Mouse (Mus musculus) left cerebral cortex, postnatal 14 days (tissue): ENCODE measurements around the gene Unc80. TPM values are rescaled to one million over a fixed set of nuclear protein-coding genes. Genes with fewer than 3 reads are reported as not detected.
A peak's percentile ranks its signal among the peaks of the same experiment; 100 is the strongest.

Experiments used
- DNase-seq, 2 experiments: peaks; one replicate each; pipeline ENCODE4 v3.0.0; 2021 to 2022; ENCODE audit warnings: low spot score in 2 of 2, mixed read lengths in 1 of 2
- intact Hi-C: fragments of 180-260 bp; cut with DNase I; formaldehyde crosslinking; loops from one replicate; pipeline ENCODE4 v1.15.1; 2025
- long read RNA-seq, 2 experiments: library from polyadenylated mRNA; stranded (forward); transcript quantifications; one replicate each; pipeline ENCODE4 v2.0.0; 2021
- total RNA-seq, 2 experiments: library from RNA; stranded (reverse); gene quantifications; 2 replicates each; pipeline ENCODE4 v1.2.3; 2021

Unc80 gene
- total RNA-seq: 100 to 1,000 TPM; 149 TPM
- long read RNA-seq, experiment 1, partial matches to known transcripts: 4 of 11 reads
- long read RNA-seq, experiment 1, other reads (novel, unspliced or antisense): 3 of 11 reads
- long read RNA-seq, experiment 2, partial matches to known transcripts: 4 of 8 reads
- long read RNA-seq, experiment 2, other reads (novel, unspliced or antisense): 3 of 8 reads

GRCm38 (mm10) chr1:66467821-66468703 is at the start of gene Unc80:
Unc80 (plus strand) TSS chr1:66468367.
- intact Hi-C loops: no loop called here
- peak; percentile 61 to 66 for DNase-seq

DNA sequence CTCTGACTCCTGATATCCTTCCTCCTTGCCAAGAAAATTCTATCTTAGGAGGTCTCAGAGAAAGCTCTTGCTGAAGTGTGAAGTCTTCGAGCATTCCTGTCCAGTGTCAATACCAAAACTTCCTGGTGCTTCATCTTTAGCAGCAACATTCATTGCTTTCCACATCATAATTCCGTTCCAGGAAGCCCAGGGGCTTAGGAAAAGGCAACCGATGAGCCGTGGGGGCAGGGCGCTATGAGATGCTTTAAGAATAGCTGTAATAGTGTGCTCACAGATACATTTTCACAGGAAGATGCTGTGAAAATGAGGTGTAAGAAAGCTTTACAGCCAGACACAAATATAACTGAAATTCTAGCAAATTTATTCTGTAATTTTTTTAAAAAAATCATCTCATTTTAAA is 42.1 kb upstream of the Unc80 start:
- intact Hi-C loops: no loop called here
- peak in 1 of 2 experiments; percentile 54 for DNase-seq

DNA sequence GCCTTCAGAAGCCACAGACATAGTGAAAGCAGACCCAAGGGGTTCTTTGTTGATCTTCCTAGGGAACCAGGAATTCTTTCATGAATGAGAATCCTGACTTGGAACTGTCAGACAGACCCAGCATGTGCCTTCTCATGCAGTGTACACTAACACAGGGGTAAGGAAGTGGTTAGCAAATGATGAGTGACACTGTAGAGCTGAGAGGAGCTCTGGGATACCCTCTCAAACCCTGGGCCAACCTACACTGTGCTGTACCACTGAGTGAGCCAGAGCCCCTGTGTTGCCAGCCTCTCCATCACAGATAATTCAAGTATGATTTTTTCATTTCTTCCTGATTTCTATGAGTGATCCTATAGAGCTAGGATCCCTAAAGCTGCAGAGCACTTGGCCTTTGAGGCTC is 37.2 kb upstream of the Unc80 start:
- no peak for DNase-seq
- intact Hi-C loops: loop anchor here (10.0 kb wide), 1 partner anchor 326 kb away; no protein-coding TSS in a partner anchor

DNA sequence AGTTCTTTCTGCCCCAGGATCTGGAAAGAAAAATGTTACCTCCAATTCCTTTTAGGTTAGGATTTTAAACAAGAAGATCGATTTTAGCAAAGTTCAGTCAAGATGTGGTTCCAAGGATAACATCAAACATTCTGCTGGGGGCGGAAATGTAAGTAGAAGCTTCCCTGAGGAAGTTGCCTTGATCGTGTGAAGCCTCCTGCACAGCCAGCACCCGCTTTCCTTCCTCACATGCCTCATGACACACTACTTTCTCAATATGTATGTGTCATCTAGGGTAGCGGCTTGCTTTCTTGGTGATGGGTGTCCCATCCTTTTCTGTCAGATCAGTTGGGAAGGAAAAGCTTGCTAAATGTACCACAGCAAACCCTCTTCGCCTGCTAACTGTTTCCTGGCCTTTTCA is 36.7 kb upstream of the Unc80 start:
- intact Hi-C loops: loop anchor here (10.0 kb wide), 1 partner anchor 327 kb away; no protein-coding TSS in a partner anchor
- DNase-seq: no peak

- intact Hi-C loops: loop anchor here (10.0 kb wide), 1 partner anchor 333 kb away; no protein-coding TSS in a partner anchor
- DNase-seq: no peak
Observed at GRCm38 (mm10) chr1:66438069-66438468, 30.1 kb upstream of the Unc80 start.

DNA sequence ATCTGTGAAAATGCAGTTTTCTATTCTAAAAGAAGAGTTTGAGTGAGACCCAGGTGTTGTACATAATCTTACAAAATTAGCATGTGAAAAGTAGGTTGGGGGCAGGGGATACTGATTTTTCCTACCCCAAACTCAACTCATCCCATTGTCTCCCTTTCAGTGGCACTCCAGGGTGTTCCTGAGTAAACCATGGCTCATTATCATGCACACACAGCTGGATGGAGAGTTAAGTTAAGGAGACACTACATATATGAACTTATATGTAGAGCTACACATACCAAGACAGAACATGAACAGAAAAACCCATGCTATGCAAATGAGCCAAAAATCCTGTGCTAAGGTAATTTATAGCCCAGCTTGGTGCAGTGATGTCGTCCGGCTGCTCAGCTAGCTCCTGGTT is 25.2 kb upstream of the Unc80 start:
- intact Hi-C loops: no loop called here

GRCm38 (mm10) chr1:66449471-66449870 is 18.7 kb upstream of the Unc80 start:
- DNase-seq: no peak
- intact Hi-C loops: no loop called here

More for the DNA sequence above, 25.2 kb upstream of the Unc80 start:
- no peak for DNase-seq

- intact Hi-C loops: no loop called here
Observed at GRCm38 (mm10) chr1:66456580-66456979, 11.6 kb upstream of the Unc80 start.

GRCm38 (mm10) chr1:66457747-66458146 is 10.4 kb upstream of the Unc80 start:
- intact Hi-C loops: no loop called here
- DNase-seq: no peak

More at GRCm38 (mm10) chr1:66456580-66456979, 11.6 kb upstream of the Unc80 start:
- DNase-seq: no peak

GRCm38 (mm10) chr1:66459394-66459793 is 8.8 kb upstream of the Unc80 start:
- intact Hi-C loops: no loop called here

DNA sequence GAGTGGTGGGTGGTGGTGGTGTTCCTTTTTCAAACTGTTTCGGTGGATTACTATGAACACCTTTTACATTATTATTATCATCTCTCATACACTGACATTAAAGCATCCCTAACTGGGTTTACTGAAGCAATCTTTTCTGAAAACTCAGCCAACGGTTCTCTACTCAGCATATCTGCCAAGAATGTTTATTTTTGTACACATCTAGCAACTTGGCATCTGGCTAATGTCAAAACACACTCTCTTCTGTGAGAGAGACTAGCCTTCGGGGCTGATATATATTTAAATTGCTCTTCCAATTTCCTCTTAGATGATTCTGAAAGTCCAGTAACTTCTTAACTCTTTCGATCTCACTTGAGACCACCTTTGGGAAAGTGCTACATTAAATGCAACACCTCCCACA is 7.3 kb upstream of the Unc80 start:
- no peak for DNase-seq
- intact Hi-C loops: no loop called here

More at GRCm38 (mm10) chr1:66459394-66459793, 8.8 kb upstream of the Unc80 start:
- no peak for DNase-seq

DNA sequence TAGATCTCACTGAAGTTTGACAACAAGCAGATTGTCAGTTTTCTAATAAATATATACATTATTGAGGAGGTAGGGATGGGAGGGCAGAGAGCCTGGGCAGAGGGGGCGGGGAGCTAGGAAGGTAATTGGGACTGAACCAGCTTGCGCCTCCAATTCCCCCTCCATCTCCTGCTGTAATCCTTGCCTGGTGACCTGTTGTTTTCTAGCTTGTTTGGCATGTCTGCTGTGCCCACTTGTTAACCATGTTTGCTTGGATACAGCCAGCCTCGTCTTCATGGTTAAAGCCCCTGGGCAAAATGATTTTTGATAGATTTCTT is 495 bp downstream of the Unc80 start:
- no peak for DNase-seq
- intact Hi-C loops: no loop called here

- intact Hi-C loops: no loop called here
- DNase-seq: no peak
Observed at GRCm38 (mm10) chr1:66482751-66483150, 14.6 kb downstream of the Unc80 start.

DNA sequence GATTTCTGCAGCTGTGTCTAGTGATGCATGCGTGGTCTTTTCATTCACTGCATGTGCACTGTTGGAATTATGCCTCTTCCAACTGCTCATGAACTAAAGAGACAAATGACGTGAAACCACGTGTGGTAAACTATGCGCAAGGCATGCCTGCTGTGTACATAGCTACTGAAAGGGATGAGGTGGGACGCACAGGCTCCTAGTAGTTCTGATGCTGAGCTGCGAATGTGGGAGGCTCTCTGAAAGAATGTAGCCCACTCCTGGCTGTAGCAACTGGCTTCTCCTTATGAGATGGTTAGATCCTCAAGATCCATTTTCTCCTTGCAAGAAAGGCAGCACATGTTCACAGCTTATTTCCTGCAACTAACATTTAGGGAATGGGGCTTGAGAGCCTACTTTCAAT is 24.9 kb downstream of the Unc80 start:
- intact Hi-C loops: no loop called here
- no peak for DNase-seq

DNA sequence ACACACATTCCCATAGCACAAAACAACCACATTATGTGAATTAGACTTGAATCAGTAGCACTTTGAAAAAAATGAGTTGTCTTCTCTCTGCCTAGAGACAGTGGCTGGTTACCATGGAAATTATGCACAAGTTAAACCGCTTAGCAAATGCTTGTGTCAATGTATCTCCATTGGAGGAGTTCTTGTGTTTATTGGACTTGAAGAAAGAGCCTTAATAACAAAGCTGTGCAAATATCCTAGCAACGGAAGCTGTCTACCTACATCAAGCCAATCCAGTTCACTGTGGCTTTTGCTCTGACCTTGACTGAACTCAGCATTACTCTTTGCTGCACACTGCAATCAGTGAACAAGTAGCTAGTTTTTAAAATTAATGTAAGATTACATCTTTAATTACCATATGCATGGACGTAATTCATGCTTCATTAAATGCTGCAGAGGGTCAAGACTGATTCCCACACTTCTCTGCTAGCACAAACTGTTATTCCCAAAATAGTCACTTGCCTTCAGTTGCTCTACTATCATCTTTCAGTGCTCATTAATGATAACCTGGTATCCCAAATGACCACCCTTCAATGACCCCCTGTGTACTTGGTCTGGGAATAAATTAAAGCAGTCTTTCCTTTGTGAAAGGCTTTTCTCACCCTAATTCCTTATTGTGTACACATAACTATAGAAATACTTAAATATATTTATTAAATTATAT is 27.3 kb downstream of the Unc80 start:
- intact Hi-C loops: no loop called here
- DNase-seq: peak in 1 of 2 experiments; percentile 33

DNA sequence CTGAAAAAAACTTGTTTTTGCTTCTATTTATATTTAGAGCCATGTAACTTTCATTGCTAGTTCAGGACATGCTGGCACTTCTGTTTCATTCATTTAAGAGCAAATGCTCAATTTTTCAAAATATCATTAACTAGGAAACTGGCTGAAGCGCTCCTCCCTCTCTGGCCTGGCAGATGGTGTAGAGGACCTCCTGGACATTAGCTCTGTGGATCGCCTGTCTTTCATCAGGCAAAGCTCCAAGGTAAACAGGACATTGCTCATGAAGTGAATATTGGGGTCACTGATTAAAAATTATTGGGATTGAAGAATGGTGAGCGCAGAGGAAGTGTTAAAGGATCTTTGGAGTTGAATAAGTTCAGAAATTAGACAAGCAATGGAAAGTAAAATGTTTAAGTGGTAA is 82.6 kb downstream of the Unc80 start:
- no peak for DNase-seq
- intact Hi-C loops: no loop called here

DNA sequence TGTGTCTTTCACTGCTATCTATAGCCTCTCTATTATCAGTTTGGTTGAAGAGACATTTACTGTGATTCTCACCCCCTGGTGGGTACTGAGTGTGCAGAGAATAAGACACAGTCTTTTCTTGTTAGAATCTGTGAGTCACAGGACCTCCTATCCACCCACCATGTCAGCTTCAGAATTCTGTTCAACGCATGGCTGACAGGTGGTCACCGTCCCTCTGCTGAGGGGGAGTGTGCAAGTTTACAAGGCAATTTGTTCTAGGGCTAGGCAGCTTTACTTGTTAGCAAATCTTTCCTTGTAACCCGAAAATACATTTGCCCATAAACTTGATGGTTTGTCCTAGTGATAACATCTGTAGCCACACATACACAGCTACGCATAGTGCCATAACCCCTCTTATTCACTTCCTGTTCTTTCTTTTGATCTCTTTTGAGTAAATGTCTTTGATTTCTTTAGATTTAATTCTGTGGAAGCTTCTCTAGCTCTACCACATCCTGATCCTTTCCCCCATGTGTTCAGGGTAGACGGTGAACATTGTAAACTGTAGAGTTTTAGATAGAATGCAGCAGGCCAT is 84.3 kb downstream of the Unc80 start:
- intact Hi-C loops: no loop called here
- peak; percentile 71 to 79 for DNase-seq

- no peak for DNase-seq
- intact Hi-C loops: no loop called here
Observed at GRCm38 (mm10) chr1:66561636-66562270, 93.6 kb downstream of the Unc80 start.

DNA sequence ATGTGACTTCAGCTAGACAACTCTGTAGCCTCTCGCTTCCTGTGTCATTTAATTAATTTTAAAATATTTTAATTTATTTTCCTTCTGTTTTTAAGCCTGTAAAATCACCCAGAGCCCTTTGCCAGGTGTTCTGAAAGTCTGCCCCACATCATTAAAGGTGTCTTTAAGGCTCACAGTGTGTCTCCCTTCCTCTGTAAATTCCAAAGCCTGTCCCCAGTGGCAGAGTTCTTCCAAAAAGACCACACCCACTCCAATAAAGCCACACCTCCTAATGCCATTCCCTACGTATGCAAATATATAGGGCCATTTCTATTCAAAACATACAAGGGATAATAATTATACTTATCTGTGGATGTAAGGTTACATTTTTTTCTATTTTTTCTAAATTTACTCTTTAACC is 94.2 kb downstream of the Unc80 start:
- intact Hi-C loops: no loop called here
- no peak for DNase-seq
